In the genomic region with DNA sequence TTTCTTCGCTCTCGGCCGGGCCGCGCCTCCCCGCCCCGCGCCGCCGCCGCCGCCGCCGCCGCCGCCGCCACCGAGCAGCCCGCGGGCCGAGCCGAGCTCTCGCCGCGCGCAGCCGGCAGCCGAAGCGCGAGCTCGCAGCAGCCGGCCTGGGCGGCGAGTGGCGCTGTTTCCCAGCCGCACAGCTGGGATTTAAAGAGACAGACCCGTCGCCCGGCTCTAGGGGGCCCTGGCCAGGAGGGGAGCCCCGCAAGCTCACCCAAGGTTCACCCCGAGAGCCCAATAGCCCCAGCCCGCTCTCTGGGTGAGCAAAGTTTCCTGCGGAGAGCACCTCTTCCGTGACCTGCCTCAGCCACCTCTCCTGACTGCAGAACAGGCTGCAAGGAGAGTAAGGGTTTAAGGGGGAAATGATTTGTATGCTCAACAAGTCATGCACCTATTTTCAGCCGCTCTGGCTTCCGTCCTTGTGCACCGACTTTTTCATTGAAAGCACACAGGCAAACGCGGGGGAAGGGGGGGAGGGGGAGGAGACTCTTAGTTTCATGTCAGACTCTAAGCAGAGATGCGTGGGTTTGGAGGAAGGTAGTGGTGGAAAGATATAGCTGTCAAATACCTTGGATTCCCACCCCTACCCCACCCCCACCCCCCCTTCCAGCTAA, we compare ENCODE assay signal across 9 mouse cellular contexts. TPM values are rescaled to one million over a fixed set of nuclear protein-coding genes. Genes with fewer than 3 reads are reported as not detected.
A peak's percentile ranks its signal among the peaks of the same experiment; 100 is the strongest.
DNase-seq lines count a peak whose midpoint lies in the region; ATAC-seq and TF ChIP-seq lines count a peak whose summit lies in the region.
"Had no signal": no experiment of that assay in that cellular context is flagged by ENCODE, and none has a peak within 500 bp of the region (broad histone marks: within the 10 kb centered on the region; RNA-seq: fewer than 3 reads in every experiment).

A gene (minus strand): TSS at position 367 of the 656 bp plus-strand sequence.

- no peaks in the 10 kb centered on the region for H3K36me3 ChIP-seq in heart, embryonic 13.5 days
- no peaks in the 10 kb centered on the region for H3K36me3 ChIP-seq in kidney, postnatal 0 days (ENCODE audit: insufficient read depth, low read length)
- no peaks in the 10 kb centered on the region for H3K36me3 ChIP-seq in liver, adult 2 months (ENCODE audit: control insufficient read depth, insufficient read depth, low read length)

- peak within 1 kb of the TSS; percentile 97 for H3K4me2 ChIP-seq in heart, embryonic 13.5 days
- H3K4me2 ChIP-seq in kidney, postnatal 0 days (ENCODE audit: low read length): peak within 1 kb of the TSS; percentile 91

- no peak for TF ChIP-seq POLR2A in liver, adult 2 months (IDR thresholded peaks at IDR 0.05; ENCODE audit: extremely low read depth, insufficient read depth, low read length)

- peak within 1 kb of the TSS; percentile 85 for H3K9ac ChIP-seq in heart, embryonic 13.5 days
- peak within 1 kb of the TSS; percentile 55 for H3K9ac ChIP-seq in kidney, postnatal 0 days (ENCODE audit: low read depth, low read length)
- H3K9ac ChIP-seq in liver, adult 2 months (ENCODE audit: low read depth, low read length): peak within 1 kb of the TSS; percentile 53

- TF ChIP-seq CTCF in kidney, postnatal 0 days (IDR thresholded peaks at IDR 0.05; ENCODE audit: low read depth): peak; percentile 54
- peak; percentile 54 for TF ChIP-seq CTCF in liver, adult 2 months (IDR thresholded peaks at IDR 0.05; ENCODE audit: low read depth, low read length)

- H3K4me1 ChIP-seq in heart, embryonic 13.5 days: peaks cover 9% of the 10 kb centered on the region; the same call in 1 of the 2 replicates
- H3K4me1 ChIP-seq in kidney, postnatal 0 days (replicated peaks; ENCODE audit: insufficient read depth, low read length): peaks cover 9% of the 10 kb centered on the region; the same call in 1 of the 2 replicates
- peaks cover 5% of the 10 kb centered on the region; the same call in 1 of the 2 replicates for H3K4me1 ChIP-seq in liver, adult 2 months (ENCODE audit: control insufficient read depth, insufficient read depth, low read length)

- H3K27me3 ChIP-seq in heart, embryonic 13.5 days (replicated peaks): peaks cover 43% of the 10 kb centered on the region
- H3K27me3 ChIP-seq in kidney, postnatal 0 days (ENCODE audit: insufficient read depth, low read length): peaks cover 4% of the 10 kb centered on the region; the same call in 1 of the 2 replicates
- H3K27me3 ChIP-seq in liver, adult 2 months (ENCODE audit: control insufficient read depth, insufficient read depth, low read length): peaks cover 8% of the 10 kb centered on the region

- H3K4me3 ChIP-seq in heart, embryonic 13.5 days: peak within 1 kb of the TSS; percentile 76
- peak within 1 kb of the TSS; percentile 59 for H3K4me3 ChIP-seq in kidney, postnatal 0 days (replicated peaks; ENCODE audit: low read depth, low read length)
- H3K4me3 ChIP-seq in liver, adult 2 months (ENCODE audit: insufficient read depth, low read depth, low read length): peak within 1 kb of the TSS; percentile 52

- H3K27ac ChIP-seq in heart, embryonic 13.5 days (replicated peaks): no peak within 1 kb of the TSS; the same call in 1 of the 2 replicates
- no peak within 1 kb of the TSS for H3K27ac ChIP-seq in kidney, postnatal 0 days
- no peak within 1 kb of the TSS for H3K27ac ChIP-seq in liver, adult 2 months (replicated peaks; ENCODE audit: insufficient read depth, low read depth, low read length)

- peak; percentile 46; the same call in 1 of the 2 replicates for ATAC-seq in heart, embryonic 13.5 days (ENCODE audit: extremely low read depth, insufficient number of reproducible peaks, low FRiP score, low TSS enrichment)
- peak; percentile 90 for ATAC-seq in kidney, postnatal 0 days (replicated peaks; ENCODE audit: low FRiP score, low read depth)

- no peaks in the 10 kb centered on the region for H3K9me3 ChIP-seq in heart, embryonic 13.5 days
- H3K9me3 ChIP-seq in kidney, postnatal 0 days (replicated peaks; ENCODE audit: low read length): no peaks in the 10 kb centered on the region

- peak; percentile 23 to 27 for DNase-seq in B cell, adult 2 months
- peak; percentile 90 for DNase-seq in brain, adult 2 months (ENCODE audit: low read depth, low spot score)
- peak; percentile 14 for DNase-seq in fibroblast of lung, adult 2 months (ENCODE audit: low read depth)
- peak; percentile 79 for DNase-seq in kidney, postnatal 0 days (ENCODE audit: low spot score)
- peak; percentile 14 for DNase-seq in liver, adult 2 months (ENCODE audit: extremely low read depth, low read depth, low spot score)
- DNase-seq in neural tube, embryonic 10.5 days (ENCODE audit: extremely low spot score, low spot score): peak; percentile 80
- peak; percentile 38 for DNase-seq in testis, postnatal 14 days (ENCODE audit: low spot score)

- WGBS in heart, embryonic 13.5 days: under 1% methylated on average over 34 of the region's 50 CpGs
- under 1% methylated on average over 37 of the region's 50 CpGs for WGBS in kidney, postnatal 0 days
- WGBS in liver, adult 2 months: 3% methylated on average over 43 of the region's 50 CpGs

- no peaks in the 10 kb centered on the region for H3K79me2 ChIP-seq in liver, adult 2 months (ENCODE audit: control insufficient read depth, insufficient read depth, low read length)

RNA-seq across cellular contexts. Expression of the gene that starts here (rescaled TPM):
- 1.8 TPM in 2 replicates for polyA plus RNA-seq in heart, embryonic 13.5 days (2015; fragmentation: Nextera tagmentation; extraction: Ambion mirVana)
- 5.4 and 6.0 TPM in 2 replicates for polyA plus RNA-seq in kidney, postnatal 0 days (2015; fragmentation: Nextera tagmentation; extraction: Ambion mirVana)
- total RNA-seq in liver, adult 2 months (2014; rRNA removed): 0.13 and 0.28 TPM in 2 replicates
- polyA plus RNA-seq in liver, adult 2 months (2012; rRNA removed): 0.01 TPM in 1 of 2 replicates, not detected in the other
- total RNA-seq: MEL had no signal

Comparison
In these comparisons a context has a peak if more than half of its experiments do, and no peak if none do; other contexts are left out.
1. Peak in DNase-seq, H3K4me3 ChIP-seq and H3K9ac ChIP-seq in liver, adult 2 months; RNA of the gene not detected or under 1 TPM.
2. DNase-seq: peak in every context shown above with its lines; median percentile 90 in brain, adult 2 months; 80 in neural tube, embryonic 10.5 days; 79 in kidney, postnatal 0 days; 38 in testis, postnatal 14 days; 25 in B cell, adult 2 months; 14 in fibroblast of lung, adult 2 months; 14 in liver, adult 2 months.